Mouse (Mus musculus) thymus, adult 2 months (tissue): ENCODE measurements around the gene Evl.
"Not testable (repeated sequence)": the region's sequence is repeated elsewhere in the genome, so short reads cannot be mapped to it uniquely, and the experiment has no call there.

Experiments
- CTCF ChIP-seq: fragments of 200-500 bp; IDR thresholded peaks from 2 replicates; pipeline ENCODE4 v1.5.1; 2012; ENCODE audit warnings: mild to moderate bottlenecking, control low read depth, low read length, moderate library complexity, borderline replicate concordance; ENCODE audit not compliant: control insufficient read depth, poor library complexity, insufficient read depth; ENCODE audit errors: extremely low read depth
- POLR2A ChIP-seq: fragments of 200-500 bp; IDR thresholded peaks from 2 replicates; pipeline ENCODE4 v1.6.1; 2012; ENCODE audit warnings: mild to moderate bottlenecking, low read length, control low read depth, moderate library complexity; ENCODE audit not compliant: control insufficient read depth, poor library complexity, insufficient read depth; ENCODE audit errors: extremely low read depth

GRCm38 (mm10) chr12:108713972-108714371, 159.5 kb downstream of the Evl start:
- not testable (repeated sequence) for TF ChIP-seq POLR2A, CTCF
